Comparison of ENCODE assay signal across 24 mouse cellular contexts in genomic region chr15:56391982-56392381, GRCm38 (mm10).
DNase-seq lines count a peak whose midpoint lies in the region; TF ChIP-seq lines count a peak whose summit lies in the region.
"Had no signal": no experiment of that assay in that cellular context is flagged by ENCODE, and none has a peak within 500 bp of the region (broad histone marks: within the 10 kb centered on the region; RNA-seq: fewer than 3 reads in every experiment).

No protein-coding gene starts in this region.

- peak; percentile 9 for DNase-seq in adrenal gland, adult 2 months
- no peak for DNase-seq in adrenal gland, postnatal 25 days
- peak; percentile 8 for DNase-seq in ES-E14 (ENCODE audit: low read depth, low spot score)
- peak; percentile 50 for DNase-seq in embryo, embryonic 10 days (ENCODE audit: low spot score)
- peak; percentile 32 for DNase-seq in embryo, embryonic 9.5 days (ENCODE audit: extremely low spot score)
- DNase-seq in thymus, postnatal 36 days, result no peak
- no peak for DNase-seq in kidney, adult 2 months
- DNase-seq: adrenal gland, postnatal 36 days; B cell, adult 2 months; cerebellum, adult 18-20 months; cerebellum, adult 9-10 months; cerebellum, postnatal 14 days; gastrocnemius, postnatal 25 days; heart, adult 18-20 months; heart, postnatal 10 days; heart, postnatal 36 days; kidney, adult 8-10 months had no signal

- no peaks in the 10 kb centered on the region for H3K36me3 ChIP-seq in ES-E14 (ENCODE audit: control insufficient read depth, insufficient read depth, low read length, poor library complexity, severe bottlenecking)
- H3K36me3 ChIP-seq in kidney, adult 2 months (ENCODE audit: control insufficient read depth, insufficient read depth, low read length), result no peaks in the 10 kb centered on the region
- H3K36me3 ChIP-seq: embryonic facial prominence, embryonic 12.5 days; embryonic facial prominence, embryonic 15.5 days; heart, embryonic 12.5 days; heart, embryonic 15.5 days; hindbrain, embryonic 12.5 days; hindbrain, embryonic 15.5 days had no signal

- no peaks in the 10 kb centered on the region for H3K4me1 ChIP-seq in ES-E14 (ENCODE audit: control insufficient read depth in 2 of 2, insufficient read depth in 2 of 2, low read length in 2 of 2, poor library complexity in 1 of 2)
- H3K4me1 ChIP-seq in kidney, adult 2 months (ENCODE audit: control insufficient read depth, insufficient read depth, low read length), result no peaks in the 10 kb centered on the region
- H3K4me1 ChIP-seq: embryonic facial prominence, embryonic 12.5 days; embryonic facial prominence, embryonic 15.5 days; heart, embryonic 12.5 days; heart, embryonic 15.5 days; hindbrain, embryonic 12.5 days; hindbrain, embryonic 15.5 days had no signal

- no peak overlapping the region for H3K27ac ChIP-seq in ES-E14 (ENCODE audit: insufficient read depth, low read depth, low read length, poor library complexity, severe bottlenecking)
- no peak overlapping the region for H3K27ac ChIP-seq in kidney, adult 2 months (ENCODE audit: insufficient read depth, low read depth, low read length)
- H3K27ac ChIP-seq: embryonic facial prominence, embryonic 12.5 days; embryonic facial prominence, embryonic 15.5 days; heart, embryonic 15.5 days; hindbrain, embryonic 12.5 days; hindbrain, embryonic 15.5 days had no signal

- TF ChIP-seq CTCF in kidney, adult 2 months (conservative IDR thresholded peaks at IDR 0.05; ENCODE audit: insufficient read depth, insufficient read length, low read depth, low read length), result no peak

- no peak overlapping the region for H3K9ac ChIP-seq in ES-E14 (ENCODE audit: insufficient read depth, low read depth, low read length, poor library complexity, severe bottlenecking)
- H3K9ac ChIP-seq: embryonic facial prominence, embryonic 12.5 days; embryonic facial prominence, embryonic 15.5 days; heart, embryonic 12.5 days; heart, embryonic 15.5 days; hindbrain, embryonic 12.5 days; hindbrain, embryonic 15.5 days had no signal

- no peaks in the 10 kb centered on the region for H3K9me3 ChIP-seq in ES-E14 (ENCODE audit: control insufficient read depth, insufficient read depth, low read depth, low read length)
- H3K9me3 ChIP-seq: embryonic facial prominence, embryonic 12.5 days; embryonic facial prominence, embryonic 15.5 days; heart, embryonic 12.5 days; heart, embryonic 15.5 days; hindbrain, embryonic 12.5 days; hindbrain, embryonic 15.5 days had no signal

- no peak for TF ChIP-seq POLR2A in kidney, adult 2 months (IDR thresholded peaks at IDR 0.05; ENCODE audit: low read depth, low read length)

- H3K27me3 ChIP-seq in kidney, adult 2 months (replicated peaks; ENCODE audit: control insufficient read depth, insufficient read depth, low read length), result no peaks in the 10 kb centered on the region
- H3K27me3 ChIP-seq: CH12.LX; embryonic facial prominence, embryonic 12.5 days; embryonic facial prominence, embryonic 15.5 days; heart, embryonic 12.5 days; heart, embryonic 15.5 days; hindbrain, embryonic 12.5 days; hindbrain, embryonic 15.5 days had no signal

- no peak overlapping the region for H3K4me3 ChIP-seq in ES-E14 (ENCODE audit: insufficient read depth in 1 of 2, low read depth in 1 of 2, low read length in 2 of 2, poor library complexity in 1 of 2, severe bottlenecking in 1 of 2)
- no peak overlapping the region for H3K4me3 ChIP-seq in kidney, adult 2 months (ENCODE audit: insufficient read depth, low read depth, low read length)
- H3K4me3 ChIP-seq: embryonic facial prominence, embryonic 12.5 days; embryonic facial prominence, embryonic 15.5 days; heart, embryonic 12.5 days; heart, embryonic 15.5 days; hindbrain, embryonic 12.5 days; hindbrain, embryonic 15.5 days had no signal

- in situ Hi-C loops in ES-E14 (cut with MboI; ENCODE audit: low sequenced_read_pairs in 2 of 2, unreplicated experiment in 2 of 2), result no loop called here

TF ChIP-seq in ES-E14, 5 proteins besides CTCF, POLR2A, EP300 and RAD21:
- no peak for TF ChIP-seq ZC3H11A (IDR thresholded peaks at IDR 0.05; ENCODE audit: borderline replicate concordance, low read depth, low read length)
- TF ChIP-seq CHD2 (IDR thresholded peaks at IDR 0.05; ENCODE audit: low read depth, low read length), result no peak
- TF ChIP-seq HCFC1 (IDR thresholded peaks at IDR 0.05; ENCODE audit: borderline replicate concordance, insufficient read depth, low read length), result no peak
- TF ChIP-seq MAFK (IDR thresholded peaks at IDR 0.05; ENCODE audit: insufficient read depth, low read depth, low read length), result no peak
- TF ChIP-seq ZNF384 (IDR thresholded peaks at IDR 0.05; ENCODE audit: low read depth, low read length), result no peak
TF ChIP-seq in ES-E14: peak in this region for 0.

Comparison
In these comparisons a context has a peak if more than half of its experiments do, and no peak if none do; other contexts are left out.
1. DNase-seq: peak in adrenal gland, adult 2 months (single experiment), ES-E14 (single experiment), embryo, embryonic 10 days (single experiment) and embryo, embryonic 9.5 days (single experiment); none in adrenal gland, postnatal 25 days (single experiment), thymus, postnatal 36 days (0 of 2) and kidney, adult 2 months (single experiment).